Mouse (Mus musculus): ENCODE data around the gene Nck1.

GRCm38 (mm10) chr9:100470936-100471604 is 74.9 kb downstream of the Nck1 start:
- no peak for TF ChIP-seq CTCF (IDR thresholded peaks at IDR 0.05; ENCODE audit: borderline replicate concordance, insufficient read depth, low read depth, low read length)
- TF ChIP-seq POLR2A (IDR thresholded peaks at IDR 0.05; ENCODE audit: borderline replicate concordance, insufficient read depth, low read length) = peak; percentile 35; the same call in 1 of the 2 replicates

Measured in cerebellum, adult 2 months (tissue).